Mouse (Mus musculus): ENCODE data around the gene Tstd1.

DNA sequence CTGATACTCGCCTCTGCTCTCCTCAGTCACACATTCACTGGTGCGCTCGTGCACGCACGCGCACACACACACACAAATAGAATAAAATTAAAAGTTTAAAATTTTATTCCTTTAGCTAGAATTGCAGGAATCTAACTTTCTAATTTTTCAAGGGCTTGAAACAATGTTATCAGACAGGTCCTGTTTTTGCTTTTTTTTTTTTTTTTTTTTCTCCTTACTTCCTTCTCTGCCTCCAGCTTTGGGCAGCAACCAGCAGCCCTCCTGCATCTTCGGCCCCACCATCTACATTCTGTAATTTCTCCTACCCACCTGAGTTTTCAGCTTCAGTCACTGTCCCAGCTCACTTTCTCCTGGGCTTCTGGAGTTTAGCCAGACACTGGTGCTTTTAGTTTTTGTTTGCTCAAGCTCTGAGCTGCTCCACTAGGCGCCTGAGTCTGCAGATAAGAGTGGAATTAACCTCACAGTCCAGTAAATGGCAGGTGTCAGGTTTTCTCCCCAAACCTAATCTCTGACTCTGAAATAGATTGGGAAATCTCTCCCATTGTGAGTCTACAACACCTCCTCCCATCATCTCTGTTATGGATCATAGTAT, 3.9 kb downstream of the Tstd1 start:
- no peak for TF ChIP-seq CTCF (IDR thresholded peaks at IDR 0.05)
- TF ChIP-seq POLR2A (IDR thresholded peaks at IDR 0.05; ENCODE audit: insufficient read depth, low read depth, low read length) = no peak
- TF ChIP-seq EP300 (IDR thresholded peaks at IDR 0.05; ENCODE audit: insufficient read depth, low read depth, low read length) = no peak
